Mouse (Mus musculus): ENCODE results near the gene Dnmt3a. TPM values are rescaled to one million over a fixed set of nuclear protein-coding genes. Genes with fewer than 3 reads are reported as not detected.

Dnmt3a gene
- total RNA-seq, 4 experiments from 2014 or later: 43.3 to 60.4 (median 52.8) TPM

DNA sequence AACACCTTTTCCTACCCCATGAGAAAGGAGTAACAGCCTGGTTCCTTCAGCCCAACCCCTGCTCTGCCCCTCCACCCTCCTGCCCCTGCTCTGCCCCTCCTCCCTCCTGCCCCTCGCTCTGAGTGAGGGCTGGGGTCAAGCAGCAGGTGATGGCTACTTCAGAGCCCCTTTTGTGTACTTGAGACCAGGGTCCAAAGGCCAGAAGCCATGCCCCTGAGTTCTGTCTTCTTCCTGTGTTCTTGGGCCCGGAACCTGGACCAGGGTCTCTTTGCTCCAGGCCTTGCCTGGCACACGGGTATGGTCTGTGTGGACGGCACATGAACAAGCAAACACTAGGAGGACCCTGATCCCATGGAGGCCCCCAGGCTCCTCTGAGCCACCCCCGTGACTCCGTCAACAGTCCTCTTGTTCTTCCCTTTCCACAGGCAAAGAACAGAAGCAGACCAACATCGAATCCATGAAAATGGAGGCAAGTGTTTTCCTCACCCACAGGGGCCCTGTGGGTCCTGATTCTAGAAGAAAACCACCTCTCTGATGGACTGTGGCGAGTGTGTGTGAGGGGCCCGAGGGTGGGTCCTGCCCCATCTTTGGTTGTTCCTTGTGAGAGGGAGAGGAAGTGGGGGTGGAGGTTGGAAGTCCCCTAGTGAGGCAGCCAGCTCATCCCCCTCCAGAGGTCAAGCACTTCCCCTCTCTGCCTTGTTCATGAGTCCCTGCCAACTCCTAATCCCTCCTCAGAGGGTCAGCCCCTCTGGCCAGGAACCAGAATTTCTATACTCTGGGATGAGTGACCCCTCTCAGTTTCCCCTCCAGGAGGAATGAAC, 66.8 kb downstream of the Dnmt3a start:
- no peak for DNase-seq (ENCODE audit: low spot score in 2 of 2)

DNA sequence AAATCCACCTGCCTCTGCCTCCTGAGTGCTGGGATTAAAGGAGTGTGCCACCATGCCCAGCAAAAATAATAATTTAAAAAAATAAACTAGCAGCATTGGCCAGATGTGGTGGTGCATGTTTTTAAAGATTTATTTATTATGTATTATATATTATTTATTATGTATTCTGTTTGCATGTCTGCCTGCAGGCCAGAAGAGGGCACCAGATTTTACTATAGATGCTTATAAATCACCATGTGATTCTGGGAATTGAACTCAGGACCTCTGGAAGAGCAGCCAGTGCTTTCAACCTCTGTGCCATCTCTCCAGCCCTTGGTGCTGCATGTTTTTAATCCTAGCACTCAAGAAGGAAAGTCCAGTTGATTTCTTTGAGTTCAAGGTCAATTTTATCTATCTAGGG, 69.7 kb downstream of the Dnmt3a start:
- no peak for DNase-seq (ENCODE audit: low spot score in 2 of 2)

DNA sequence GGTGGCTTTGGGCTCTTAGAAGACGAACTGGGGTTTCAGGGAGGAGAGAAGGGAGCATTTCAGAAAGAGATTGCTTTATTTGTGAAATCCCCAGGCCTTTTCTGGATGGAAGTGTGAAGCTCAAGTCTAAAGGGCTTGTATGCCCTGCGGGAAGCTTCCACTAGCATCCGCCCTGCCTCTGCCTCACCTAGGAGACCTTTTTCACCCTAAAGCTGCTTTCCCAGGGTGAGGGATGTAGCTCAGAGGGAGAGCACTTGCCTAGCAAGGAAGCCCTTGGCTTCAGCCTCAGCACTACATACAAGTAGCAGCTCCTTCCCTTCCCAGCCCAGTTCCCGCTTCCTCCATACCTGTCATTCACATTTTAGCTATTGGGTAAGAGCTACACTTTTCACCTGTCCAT, 71.6 kb downstream of the Dnmt3a start:
- DNase-seq (ENCODE audit: low spot score in 2 of 2): no peak

- DNase-seq (ENCODE audit: low spot score in 2 of 2): no peak
These were observed 75.7 kb downstream of the Dnmt3a start for GRCm38 (mm10) chr12:3881474-3881873.

GRCm38 (mm10) chr12:3884892-3885493, 79.2 kb downstream of the Dnmt3a start:
- DNase-seq (ENCODE audit: low spot score in 2 of 2): no peak

DNA sequence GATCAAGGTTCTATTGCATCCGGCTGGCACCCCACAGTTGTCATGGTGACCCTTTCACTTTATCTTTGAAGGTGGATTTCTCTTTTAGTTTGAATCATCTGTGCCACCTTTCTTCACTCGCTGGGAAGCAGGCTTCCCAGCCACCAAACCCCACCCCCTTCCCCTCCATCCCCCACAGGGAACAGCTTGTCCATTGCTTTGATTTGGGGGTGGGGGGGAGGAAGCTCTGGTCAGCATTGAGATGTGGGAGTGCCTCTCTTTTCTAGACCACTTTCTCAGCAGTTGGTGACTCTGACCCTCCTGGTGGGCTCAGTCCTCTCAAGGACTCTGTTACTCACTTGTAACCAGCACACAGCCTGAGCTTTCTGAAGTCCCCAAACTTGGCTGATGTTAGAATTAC, 80.8 kb downstream of the Dnmt3a start:
- no peak for DNase-seq (ENCODE audit: low spot score in 2 of 2)

DNA sequence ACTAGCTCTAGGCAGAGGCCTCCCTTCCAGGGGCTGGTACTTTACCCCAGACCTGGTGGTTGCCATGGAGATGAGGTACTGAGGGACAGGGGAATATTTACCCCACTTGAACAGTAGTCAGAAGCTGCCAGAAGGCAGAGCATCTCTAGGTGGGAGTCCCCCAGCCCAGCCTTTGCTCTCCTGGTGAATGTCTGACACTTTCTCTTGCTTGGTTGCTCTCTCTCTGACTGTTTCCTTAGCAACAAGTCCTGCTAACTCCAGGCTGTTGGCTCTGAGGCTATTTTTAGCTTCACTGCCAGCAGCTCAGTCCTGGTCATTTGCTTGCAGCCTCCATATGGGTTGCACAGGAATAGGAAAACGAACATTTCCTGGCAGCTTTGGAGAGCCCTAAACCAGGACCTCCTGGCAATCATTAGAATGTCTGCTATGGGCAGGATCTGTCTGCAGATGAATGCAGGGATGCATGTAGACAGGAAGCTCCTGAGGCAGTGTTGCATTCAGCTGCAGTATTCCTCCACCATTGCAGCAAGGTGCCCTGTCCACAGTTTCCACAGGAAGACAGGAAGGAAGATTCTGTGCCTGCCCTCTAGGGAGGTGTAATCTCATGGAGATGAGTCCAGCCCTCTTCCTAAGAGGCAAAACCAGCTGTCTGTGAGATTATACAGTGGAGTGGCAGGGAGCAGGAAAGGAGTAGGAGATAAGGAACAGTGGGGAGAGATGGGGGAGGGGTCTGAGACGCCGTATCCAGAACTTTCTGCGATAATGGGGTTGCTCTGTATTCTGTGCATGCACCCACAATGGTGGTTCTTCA, 81.9 kb downstream of the Dnmt3a start:
- no peak for DNase-seq (ENCODE audit: low spot score in 2 of 2)

GRCm38 (mm10) chr12:3889875-3890635, 84.2 kb downstream of the Dnmt3a start:
- no peak for DNase-seq (ENCODE audit: low spot score in 2 of 2)

DNA sequence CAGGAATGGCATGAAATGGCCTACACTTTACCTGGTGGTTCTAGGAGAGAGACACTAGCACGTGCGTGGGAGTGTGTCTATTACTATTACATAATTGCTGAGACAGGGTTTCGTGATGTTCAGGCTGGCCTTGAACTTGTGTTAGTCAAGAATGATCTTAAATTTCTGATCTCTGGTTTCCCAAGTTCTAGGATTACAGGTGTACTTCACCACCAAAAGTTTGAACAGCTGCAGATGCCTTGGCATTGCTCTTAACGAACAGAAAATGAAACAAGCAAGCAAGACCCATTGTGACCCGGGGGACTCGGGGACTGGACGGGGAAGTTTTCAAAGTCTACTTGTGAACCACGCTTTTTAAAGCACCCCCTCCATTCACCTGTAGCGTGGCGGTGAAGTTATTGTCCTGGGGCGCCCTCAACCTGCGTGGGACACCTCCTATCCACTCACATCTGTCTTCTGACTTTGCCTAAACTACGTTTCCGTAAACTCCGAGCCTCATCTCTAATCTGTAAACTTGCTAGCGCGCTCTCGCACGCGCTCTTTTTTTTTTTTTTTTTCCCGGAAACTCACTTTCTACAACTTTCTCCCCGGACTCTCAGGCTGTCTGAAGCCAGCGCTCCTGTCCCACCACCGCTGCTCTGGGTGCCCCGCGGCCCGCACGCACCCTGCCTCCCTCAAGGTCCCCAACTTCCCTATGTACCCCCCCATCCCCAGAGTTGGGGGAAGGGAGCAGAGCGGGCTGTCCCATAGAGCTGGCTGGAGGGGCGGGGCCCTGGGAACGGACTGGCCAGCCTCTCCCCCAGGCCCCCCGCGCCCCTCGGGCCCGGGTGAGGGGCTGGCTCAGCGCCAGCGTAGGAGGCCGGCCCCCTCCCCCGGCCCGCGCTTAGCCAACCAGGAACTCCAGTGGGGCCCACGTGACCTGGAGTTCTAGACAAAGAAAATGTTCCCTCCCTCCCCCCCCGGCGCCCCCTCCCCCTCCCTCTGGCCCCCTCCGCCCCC, 85.2 kb downstream of the Dnmt3a start:
- no peak for DNase-seq (ENCODE audit: low spot score in 2 of 2)

DNA sequence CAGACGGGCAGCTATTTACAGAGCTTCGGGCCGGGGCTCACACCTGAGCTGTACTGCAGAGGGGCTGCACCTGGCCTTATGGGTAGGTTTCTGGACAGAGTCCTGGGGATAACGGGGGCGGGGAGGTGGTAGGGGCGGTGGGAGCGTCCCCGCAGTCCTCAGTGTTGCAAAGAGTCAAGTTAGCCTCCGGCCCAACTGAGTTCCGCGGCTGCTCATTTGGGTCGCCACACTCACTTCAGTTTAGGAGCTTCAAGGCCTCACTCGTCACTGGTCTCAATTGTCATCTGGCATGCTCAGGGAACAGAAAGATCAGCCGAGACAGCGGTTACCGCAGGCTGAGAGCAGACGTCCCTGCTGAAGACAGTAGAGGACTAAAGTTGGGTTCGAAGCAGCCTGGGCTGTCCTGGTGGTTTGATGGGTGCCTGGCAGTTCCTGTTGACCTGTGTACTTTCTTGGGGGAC, 86.0 kb downstream of the Dnmt3a start:
- no peak for DNase-seq (ENCODE audit: low spot score in 2 of 2)

DNA sequence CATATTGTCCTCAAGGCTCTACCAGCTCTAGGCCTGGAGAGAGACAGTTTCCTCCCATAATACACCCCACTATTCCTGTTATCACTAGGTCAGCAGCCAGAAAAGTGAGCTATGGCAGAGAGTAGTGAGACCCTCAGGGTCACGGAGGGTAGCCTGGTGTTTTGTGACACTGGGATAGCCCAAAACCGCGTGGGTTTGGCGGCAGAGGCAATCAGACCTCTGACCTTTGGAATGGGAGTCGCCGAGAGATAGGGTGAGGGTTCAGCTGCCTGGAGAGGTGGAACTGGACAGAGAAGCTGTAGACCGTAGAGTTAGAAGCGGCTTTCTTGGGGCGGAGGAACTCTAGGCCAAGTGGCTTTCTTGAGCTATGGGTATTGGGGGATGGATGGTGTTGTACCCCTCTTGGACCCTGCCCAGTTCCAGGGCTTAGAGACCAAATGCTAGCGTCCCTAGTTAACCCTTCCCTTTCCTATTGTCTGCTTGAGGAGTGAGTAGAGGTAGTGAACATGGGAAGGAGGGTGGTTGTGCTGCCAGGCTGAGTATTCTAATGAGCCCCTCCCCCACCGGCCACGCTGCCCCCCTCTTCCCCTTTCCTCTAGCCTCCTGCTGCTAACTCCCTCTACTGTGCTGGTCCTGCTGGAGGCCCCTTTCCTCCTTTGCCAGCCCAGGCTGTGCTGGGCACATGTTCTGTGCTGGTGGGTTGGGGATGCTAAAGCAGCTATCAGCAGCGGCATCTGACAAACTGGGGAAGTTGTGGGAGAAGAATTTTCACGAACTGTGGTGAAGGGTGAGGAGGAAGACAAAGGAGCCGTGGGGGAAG, 86.6 kb downstream of the Dnmt3a start:
- DNase-seq (ENCODE audit: low spot score in 2 of 2): no peak

DNA sequence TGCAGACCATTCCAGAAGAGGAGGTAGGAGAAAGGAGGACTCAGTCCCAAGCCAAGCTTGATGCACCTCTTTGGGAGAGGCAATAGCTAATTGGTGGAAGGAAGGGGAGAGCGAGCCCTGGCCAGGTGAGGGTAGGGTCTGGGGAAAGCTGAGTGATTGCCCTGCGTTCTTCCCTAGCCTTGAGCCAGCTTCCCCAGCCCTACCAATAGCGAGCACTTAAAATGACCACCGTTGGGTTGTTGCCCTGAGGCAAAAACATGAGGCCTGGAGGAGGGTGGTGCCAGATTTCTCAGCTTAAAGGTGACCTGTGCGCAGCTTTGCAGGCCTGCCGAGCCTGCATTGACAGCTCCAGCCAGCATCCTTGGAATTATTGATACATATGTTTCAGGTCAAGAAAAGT, 87.5 kb downstream of the Dnmt3a start:
- no peak for DNase-seq (ENCODE audit: low spot score in 2 of 2)

DNA sequence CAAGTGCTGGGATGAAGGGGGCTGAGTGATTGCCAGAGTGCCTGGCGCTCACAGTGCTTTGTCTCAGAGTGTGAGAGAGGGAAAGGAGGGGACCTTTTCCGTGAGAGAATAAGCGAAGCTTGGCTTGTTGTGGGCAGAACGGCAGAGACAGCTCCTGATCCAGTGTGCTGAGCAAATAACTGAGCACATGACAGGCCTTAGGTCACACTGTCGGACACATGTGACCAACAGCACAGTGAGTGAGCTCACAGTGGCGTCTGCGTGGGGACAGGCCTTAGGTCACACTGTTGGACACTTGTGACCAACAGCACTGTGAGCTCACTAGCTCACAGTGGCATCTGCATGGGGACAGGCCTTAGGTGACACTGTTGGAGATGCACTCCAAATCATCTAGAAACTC, 88.7 kb downstream of the Dnmt3a start:
- no peak for DNase-seq (ENCODE audit: low spot score in 2 of 2)

DNA sequence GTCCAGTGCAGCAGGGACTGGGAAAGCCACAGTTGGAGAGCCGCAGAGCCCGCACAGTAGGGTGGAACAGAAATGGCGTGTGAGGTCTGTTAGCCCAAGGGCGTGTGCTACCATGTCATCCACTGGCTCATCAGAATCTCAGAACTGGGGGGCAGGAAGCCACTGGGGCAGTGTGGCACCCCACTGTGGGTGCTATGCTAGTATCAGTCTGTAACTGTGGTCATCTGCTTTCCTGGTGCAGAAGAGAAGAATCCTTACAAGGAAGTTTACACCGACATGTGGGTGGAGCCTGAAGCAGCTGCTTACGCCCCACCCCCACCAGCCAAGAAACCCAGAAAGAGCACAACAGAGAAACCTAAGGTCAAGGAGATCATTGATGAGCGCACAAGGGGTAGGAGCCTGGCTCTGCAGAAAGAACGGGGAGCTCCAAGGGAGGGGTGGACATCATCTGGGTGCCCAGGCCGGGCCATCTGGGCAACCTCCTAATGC, 91.3 kb downstream of the Dnmt3a start:
- DNase-seq (ENCODE audit: low spot score in 2 of 2): no peak

- no peak for DNase-seq (ENCODE audit: low spot score in 2 of 2)
These were observed 93.0 kb downstream of the Dnmt3a start for GRCm38 (mm10) chr12:3898811-3899210.

DNA sequence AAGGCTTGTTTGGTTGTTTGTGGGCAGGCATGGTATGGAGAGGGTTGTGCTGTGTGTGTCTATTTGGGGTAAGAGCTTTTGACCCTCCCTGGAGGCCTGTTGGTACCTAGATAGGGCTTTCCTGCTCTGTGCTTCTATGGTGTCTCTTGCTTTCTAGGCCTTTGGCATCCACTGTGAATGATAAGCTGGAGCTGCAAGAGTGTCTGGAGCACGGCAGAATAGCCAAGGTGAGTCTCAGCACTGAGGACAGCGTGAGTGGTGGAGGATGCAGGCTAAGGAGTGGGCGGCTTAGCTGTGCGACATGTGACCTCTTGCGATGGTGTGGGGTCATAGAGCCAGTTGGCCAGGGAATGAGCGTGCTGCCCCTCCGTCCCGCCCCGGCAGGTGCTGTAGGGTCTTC, 99.6 kb downstream of the Dnmt3a start:
- no peak for DNase-seq (ENCODE audit: low spot score in 2 of 2)

DNA sequence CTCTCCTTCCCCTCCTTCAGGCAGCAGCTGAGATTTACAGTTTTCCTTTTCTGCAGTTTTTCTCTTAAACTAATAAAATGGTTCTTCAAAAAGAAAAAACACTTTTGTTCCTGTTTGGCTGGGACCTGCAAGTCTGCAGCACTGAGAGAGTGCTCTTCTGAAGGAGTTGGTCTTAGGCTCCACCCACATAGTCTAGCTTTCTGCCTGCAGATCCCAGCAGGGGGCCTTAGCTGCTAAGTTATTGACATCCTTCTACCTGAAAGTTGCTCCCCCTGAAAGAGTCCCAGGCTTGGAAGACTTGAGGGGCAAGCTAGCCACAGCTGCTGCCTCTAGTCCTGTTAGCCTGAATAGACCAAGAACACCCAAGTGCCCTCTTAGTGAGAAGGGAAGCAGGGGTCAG, 100.5 kb downstream of the Dnmt3a start:
- no peak for DNase-seq (ENCODE audit: low spot score in 2 of 2)

DNA sequence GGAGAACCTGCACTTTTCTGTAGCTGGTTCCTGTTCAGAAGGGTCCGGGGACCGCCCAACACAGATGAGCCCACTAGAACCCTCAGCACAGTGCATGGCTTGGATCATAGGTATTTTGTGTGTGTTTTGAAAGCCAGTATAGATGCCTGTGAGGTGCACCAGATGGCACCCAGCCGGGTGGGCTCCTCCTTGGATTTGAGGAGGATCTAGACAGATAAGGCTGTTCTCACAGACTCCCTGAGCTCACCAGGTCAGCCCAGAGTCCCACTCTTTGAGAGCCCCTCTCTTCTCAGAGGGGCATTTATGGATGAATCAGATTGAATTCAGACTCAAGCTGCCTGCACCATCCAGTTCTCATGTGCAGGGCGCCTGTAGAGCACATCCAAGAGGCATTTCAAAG, 101.2 kb downstream of the Dnmt3a start:
- DNase-seq (ENCODE audit: low spot score in 2 of 2): no peak

- DNase-seq (ENCODE audit: low spot score in 2 of 2): no peak
These were observed 101.6 kb downstream of the Dnmt3a start for GRCm38 (mm10) chr12:3907418-3907817.

Data from gastrocnemius, adult 8-10 months (tissue).